Mouse (Mus musculus) spleen, adult 2 months (tissue): ENCODE data around the gene Ephb3.

Experiments used
- CTCF ChIP-seq: fragments of 200-500 bp; IDR thresholded peaks from 2 replicates; pipeline ENCODE4 v1.5.1; 2011; ENCODE audit warnings: mild to moderate bottlenecking, inconsistent platforms; ENCODE audit not compliant: insufficient read depth, insufficient read length, insufficient replicate concordance; ENCODE audit errors: extremely low read depth
- POLR2A ChIP-seq: fragments of 200-500 bp; IDR thresholded peaks from 2 replicates; pipeline ENCODE4 v1.6.1; 2011; ENCODE audit warnings: low read depth, low read length, inconsistent platforms

DNA sequence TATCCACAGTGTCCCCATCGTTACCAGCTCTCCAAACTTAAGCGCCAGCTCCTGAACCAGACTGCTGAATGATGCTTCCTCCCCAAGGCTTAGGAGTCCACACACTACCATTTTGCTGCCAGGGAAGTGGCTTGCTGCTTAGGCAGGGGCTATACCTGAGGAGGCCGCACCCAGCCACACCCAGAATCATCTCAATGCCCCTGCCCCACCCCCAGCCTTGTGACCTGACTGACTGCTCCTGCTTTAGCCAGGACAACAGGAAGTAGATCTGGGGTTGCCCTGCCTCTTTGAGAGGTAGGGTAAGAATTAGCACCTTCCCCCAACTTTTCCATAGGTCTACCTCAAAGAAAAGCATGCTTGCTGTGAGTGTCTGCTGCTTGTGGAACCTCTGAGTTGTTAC lies 4.7 kb downstream of the Ephb3 start:
- TF ChIP-seq CTCF (no peak), POLR2A (no peak)
